Mouse (Mus musculus) embryonic fibroblast, embryonic 13.5 days (primary cell): Measurements from ENCODE around the gene Clybl. TPM values are rescaled to one million over a fixed set of nuclear protein-coding genes. Genes with fewer than 3 reads are reported as not detected.

Experiments
- H3K27ac ChIP-seq: 2 replicates; pipeline ENCODE4 v1.5.1; 2012; ENCODE audit warnings: low read length, control low read depth, inconsistent platforms; ENCODE audit not compliant: insufficient read depth
- H3K4me1 ChIP-seq: 2 replicates; pipeline ENCODE4 v1.6.1; 2011; ENCODE audit warnings: low read length; ENCODE audit not compliant: control insufficient read depth, insufficient read depth
- H3K4me3 ChIP-seq: 2 replicates; pipeline ENCODE4 v1.5.1; 2011; ENCODE audit warnings: mild to moderate bottlenecking, control low read depth, low read length; ENCODE audit not compliant: insufficient read depth
- CTCF ChIP-seq: IDR thresholded peaks from 2 replicates; pipeline ENCODE4 v1.5.1; 2011; ENCODE audit warnings: mild to moderate bottlenecking, control low read depth, low read length, moderate library complexity, borderline replicate concordance; ENCODE audit not compliant: insufficient read depth
- POLR2A ChIP-seq: IDR thresholded peaks from 2 replicates; pipeline ENCODE4 v1.6.1; 2011; ENCODE audit warnings: low read depth, mild to moderate bottlenecking, control low read depth, low read length, moderate library complexity
- polyA plus RNA-seq: library from polyadenylated mRNA; stranded (reverse); fragments of >200 nt; gene quantifications from 2 replicates; pipeline ENCODE4 v1.2.4, GENCODE M21; 2011; ENCODE audit warnings: low read depth; ENCODE audit not compliant: missing spikeins, insufficient read length

Clybl gene
- polyA plus RNA-seq, 1 experiment = 16.7 TPM

GRCm38 (mm10) chr14:122225479-122226132 lies 44.1 kb downstream of the Clybl start:
- Histone ChIP-seq H3K27ac (no peak overlapping the region), H3K4me3 (no peak overlapping the region), H3K4me1 (no peaks in the 10 kb centered on the region)
- TF ChIP-seq POLR2A (no peak), CTCF (no peak)

- TF ChIP-seq POLR2A (no peak), CTCF (no peak)
- no peaks in the 10 kb centered on the region for H3K4me1 ChIP-seq
- no peak overlapping the region for H3K27ac ChIP-seq
- no peak overlapping the region for H3K4me3 ChIP-seq
These were observed 44.6 kb downstream of the Clybl start for GRCm38 (mm10) chr14:122226133-122226515.

- H3K27ac ChIP-seq = no peak overlapping the region
- H3K4me3 ChIP-seq = no peak overlapping the region
- H3K4me1 ChIP-seq = no peaks in the 10 kb centered on the region
These were observed 45.4 kb downstream of the Clybl start for GRCm38 (mm10) chr14:122226666-122227453.

GRCm38 (mm10) chr14:122227454-122227951 lies 46.0 kb downstream of the Clybl start:
- no peak overlapping the region for H3K4me3 ChIP-seq
- no peak for TF ChIP-seq POLR2A
- no peak for TF ChIP-seq CTCF
- no peak overlapping the region for H3K27ac ChIP-seq
- H3K4me1 ChIP-seq = no peaks in the 10 kb centered on the region

More at GRCm38 (mm10) chr14:122226666-122227453, 45.4 kb downstream of the Clybl start:
- TF ChIP-seq CTCF = no peak
- TF ChIP-seq POLR2A = no peak

GRCm38 (mm10) chr14:122228816-122229551 lies 47.5 kb downstream of the Clybl start:
- H3K4me3 ChIP-seq = no peak overlapping the region
- TF ChIP-seq POLR2A = no peak
- TF ChIP-seq CTCF = no peak

GRCm38 (mm10) chr14:122229988-122230387 lies 48.5 kb downstream of the Clybl start:
- TF ChIP-seq POLR2A (no peak), CTCF (no peak)
- Histone ChIP-seq H3K4me3 (no peak overlapping the region), H3K4me1 (no peaks in the 10 kb centered on the region), H3K27ac (no peak overlapping the region)

More at GRCm38 (mm10) chr14:122228816-122229551, 47.5 kb downstream of the Clybl start:
- Histone ChIP-seq H3K27ac (no peak overlapping the region), H3K4me1 (no peaks in the 10 kb centered on the region)

- no peak for TF ChIP-seq POLR2A
- no peak for TF ChIP-seq CTCF
These were observed 49.1 kb downstream of the Clybl start for GRCm38 (mm10) chr14:122230621-122231025.

GRCm38 (mm10) chr14:122231073-122231472 lies 49.6 kb downstream of the Clybl start:
- TF ChIP-seq POLR2A (no peak), CTCF (no peak)
- no peaks in the 10 kb centered on the region for H3K4me1 ChIP-seq
- H3K4me3 ChIP-seq = no peak overlapping the region
- H3K27ac ChIP-seq = no peak overlapping the region

More at GRCm38 (mm10) chr14:122230621-122231025, 49.1 kb downstream of the Clybl start:
- Histone ChIP-seq H3K4me1 (no peaks in the 10 kb centered on the region), H3K27ac (no peak overlapping the region), H3K4me3 (no peak overlapping the region)

- TF ChIP-seq POLR2A (no peak), CTCF (no peak)
- Histone ChIP-seq H3K4me1 (no peaks in the 10 kb centered on the region), H3K4me3 (no peak overlapping the region), H3K27ac (no peak overlapping the region)
These were observed 51.8 kb downstream of the Clybl start for GRCm38 (mm10) chr14:122233212-122233714.
